Mouse (Mus musculus): ENCODE measurements around the gene Dazap1.

DNA sequence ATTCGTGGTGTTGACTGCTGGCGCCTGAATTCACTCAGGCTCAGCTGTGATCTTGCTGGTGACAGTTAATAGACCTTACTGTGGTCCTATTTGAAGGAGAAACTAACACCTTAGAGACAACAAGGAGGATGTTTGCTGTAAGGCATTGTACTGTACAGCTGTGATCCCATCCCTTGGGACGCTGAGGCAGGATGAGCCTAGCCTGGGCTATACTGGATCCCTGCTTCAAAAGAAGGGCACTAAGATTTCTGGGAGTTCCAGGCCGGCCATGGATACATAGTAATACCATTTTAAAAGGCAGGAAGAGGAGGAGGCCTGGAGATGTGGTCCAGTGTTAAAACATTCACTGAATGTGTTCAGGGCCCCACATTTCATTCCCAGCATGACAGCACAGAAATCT lies 10.7 kb upstream of the Dazap1 start:
- TF ChIP-seq CTCF (IDR thresholded peaks at IDR 0.05; ENCODE audit: low read depth) (no peak), EP300 (IDR thresholded peaks at IDR 0.05; ENCODE audit: low read depth) (no peak)
